Mouse (Mus musculus) MEL (cell line): Measurements from ENCODE around the gene Eomes.

ENCODE experiments used
- CHD2 ChIP-seq: IDR thresholded peaks from 2 replicates; pipeline ENCODE4 v1.6.1; 2011; ENCODE audit warnings: low read length, improper control_type of control experiment
- CTCF ChIP-seq, 3 experiments: IDR thresholded peaks in 2 of 3; conservative IDR thresholded peaks in 1 of 3; 2 replicates each; pipeline ENCODE4 v1.5.1; 2011 to 2012; ENCODE audit warnings: low read length in 3 of 3, low read depth in 2 of 3, mild to moderate bottlenecking in 2 of 3, improper control_type of control experiment in 1 of 3, inconsistent platforms in 1 of 3, mixed read lengths in 1 of 3, moderate library complexity in 1 of 3; ENCODE audit not compliant: control insufficient read depth in 1 of 3, insufficient read depth in 1 of 3, poor library complexity in 1 of 3, severe bottlenecking in 1 of 3
- EP300 ChIP-seq, 2 experiments: IDR thresholded peaks; 2 replicates each; pipeline ENCODE4 v1.6.1; 2011; ENCODE audit warnings: improper control_type of control experiment in 2 of 2, low read length in 2 of 2, low read depth in 1 of 2, mild to moderate bottlenecking in 1 of 2
- GATA1 ChIP-seq: IDR thresholded peaks from 2 replicates; pipeline ENCODE4 v1.6.1; 2011; ENCODE audit warnings: low read depth, low read length, improper control_type of control experiment
- JUND ChIP-seq: IDR thresholded peaks from 2 replicates; pipeline ENCODE4 v1.6.1; 2011; ENCODE audit warnings: low read depth, mild to moderate bottlenecking, improper control_type of control experiment, low read length
- KAT2A ChIP-seq: conservative IDR thresholded peaks from 2 replicates; pipeline ENCODE4 v1.6.1; 2012; ENCODE audit warnings: low read depth, low read length, improper control_type of control experiment, inconsistent platforms
- MYC ChIP-seq: IDR thresholded peaks from 2 replicates; pipeline ENCODE4 v1.6.1; 2011; ENCODE audit warnings: low read depth, mild to moderate bottlenecking, low read length, improper control_type of control experiment, moderate library complexity
- NELFE ChIP-seq: IDR thresholded peaks from 2 replicates; pipeline ENCODE4 v1.6.1; 2011; ENCODE audit warnings: low read depth, low read length, improper control_type of control experiment
- POLR2A ChIP-seq, 2 experiments: IDR thresholded peaks; 2 replicates each; pipeline ENCODE4 v1.6.1; 2011 to 2012; ENCODE audit warnings: low read length in 2 of 2, mild to moderate bottlenecking in 2 of 2, control low read depth in 1 of 2, improper control_type of control experiment in 1 of 2, low read depth in 1 of 2, moderate library complexity in 1 of 2; ENCODE audit not compliant: control insufficient read depth in 1 of 2, insufficient read depth in 1 of 2, poor library complexity in 1 of 2
- TCF12 ChIP-seq: IDR thresholded peaks from 2 replicates; pipeline ENCODE4 v1.6.1; 2014; ENCODE audit warnings: low read depth, mild to moderate bottlenecking, inconsistent platforms, low read length, improper control_type of control experiment, moderate library complexity
- USF2 ChIP-seq, 2 experiments: IDR thresholded peaks; 2 replicates each; pipeline ENCODE4 v1.6.1; 2011 to 2012; ENCODE audit warnings: improper control_type of control experiment in 2 of 2, low read length in 2 of 2, borderline replicate concordance in 1 of 2, inconsistent platforms in 1 of 2, low read depth in 1 of 2, mild to moderate bottlenecking in 1 of 2; ENCODE audit not compliant: insufficient read depth in 1 of 2
- ZC3H11A ChIP-seq: IDR thresholded peaks from 2 replicates; pipeline ENCODE4 v1.6.1; 2012; ENCODE audit warnings: low read depth, mild to moderate bottlenecking, inconsistent platforms, low read length, improper control_type of control experiment
- ZKSCAN1 ChIP-seq: IDR thresholded peaks from 2 replicates; pipeline ENCODE4 v1.6.1; 2012; ENCODE audit warnings: low read depth, mild to moderate bottlenecking, inconsistent platforms, low read length, improper control_type of control experiment, moderate library complexity
- ZNF384 ChIP-seq: IDR thresholded peaks from 2 replicates; pipeline ENCODE4 v1.6.1; 2012; ENCODE audit warnings: low read depth, mild to moderate bottlenecking, inconsistent platforms, low read length, improper control_type of control experiment

- TF ChIP-seq CTCF (IDR thresholded peaks at IDR 0.05 in 2 of 3, conservative IDR thresholded peaks at IDR 0.05 in 1 of 3; ENCODE audit: control insufficient read depth in 1 of 3, insufficient read depth in 1 of 3, low read depth in 2 of 3, low read length in 3 of 3, poor library complexity in 1 of 3, severe bottlenecking in 1 of 3), result no peak
- TF ChIP-seq ZC3H11A, result no peak
- no peak for TF ChIP-seq ZNF384
- no peak for TF ChIP-seq JUND
- TF ChIP-seq NELFE, result no peak
- no peak for TF ChIP-seq USF2 (IDR thresholded peaks at IDR 0.05; ENCODE audit: borderline replicate concordance in 1 of 2, insufficient read depth in 1 of 2, low read depth in 1 of 2, low read length in 2 of 2)
- no peak for TF ChIP-seq MYC
- TF ChIP-seq GATA1, result no peak
- no peak for TF ChIP-seq EP300 (IDR thresholded peaks at IDR 0.05; ENCODE audit: low read depth in 1 of 2, low read length in 2 of 2)
- no peak for TF ChIP-seq TCF12
- no peak for TF ChIP-seq POLR2A (IDR thresholded peaks at IDR 0.05; ENCODE audit: control insufficient read depth in 1 of 2, insufficient read depth in 1 of 2, low read depth in 1 of 2, low read length in 2 of 2, poor library complexity in 1 of 2)
- no peak for TF ChIP-seq KAT2A
- TF ChIP-seq CHD2, result no peak
- TF ChIP-seq ZKSCAN1, result no peak
Observed at GRCm38 (mm10) chr9:118458039-118458438, 20.0 kb upstream of the Eomes start.
